Mouse (Mus musculus): Measurements from ENCODE around the gene Dirc2. TPM values are rescaled to one million over a fixed set of nuclear protein-coding genes. Genes with fewer than 3 reads are reported as not detected.

The Dirc2 gene
- polyA plus RNA-seq, 1 experiment from 2014 or later: 15.1 TPM

Other genes starting within 250 kb of the Dirc2 start
- gene Sema5b, start 228.2 kb downstream of the Dirc2 start, polyA plus RNA-seq (2016; fragmentation: Nextera tagmentation; extraction: Ambion mirVana): 2.7 and 3.2 TPM in 2 replicates
- 10.7 and 10.9 TPM in 2 replicates for gene Hspbap1, start 1.0 kb upstream of the Dirc2 start, polyA plus RNA-seq (2016; fragmentation: Nextera tagmentation; extraction: Ambion mirVana)
- 0.60 and 0.72 TPM in 2 replicates for gene Parp14, start 102.2 kb upstream of the Dirc2 start, polyA plus RNA-seq (2016; fragmentation: Nextera tagmentation; extraction: Ambion mirVana)
- 5.5 and 6.5 TPM in 2 replicates for gene Parp9, start 169.1 kb upstream of the Dirc2 start, polyA plus RNA-seq (2016; fragmentation: Nextera tagmentation; extraction: Ambion mirVana)
- gene Dtx3l, start 169.8 kb upstream of the Dirc2 start, polyA plus RNA-seq (2016; fragmentation: Nextera tagmentation; extraction: Ambion mirVana): 4.9 and 5.0 TPM in 2 replicates
- 61.4 and 64.4 TPM in 2 replicates for gene Kpna1, start 209.4 kb upstream of the Dirc2 start, polyA plus RNA-seq (2016; fragmentation: Nextera tagmentation; extraction: Ambion mirVana)